Mouse (Mus musculus) heart, postnatal 36 days (tissue): ENCODE measurements around the gene Rem2. TPM values are rescaled to one million over a fixed set of nuclear protein-coding genes. Genes with fewer than 3 reads are reported as not detected.

Experiments used
- total RNA-seq, 2 experiments: library from RNA; stranded (reverse); gene quantifications; 2 replicates each; pipeline ENCODE4 v1.2.3; 2021

The Rem2 gene
- total RNA-seq, 2 experiments from 2014 or later: not detected

Other genes starting within 250 kb of the Rem2 start
- gene Dad1, start 222.0 kb upstream of the Rem2 start, total RNA-seq: 100 to 1,000 TPM in 1 of 2 experiments, 10 to 100 TPM in 1; 96.6 to 101 TPM
- gene Abhd4, start 221.9 kb upstream of the Rem2 start, total RNA-seq: 10 to 100 TPM; 52.2 to 59.7 TPM
- gene Olfr49, start 191.2 kb upstream of the Rem2 start, total RNA-seq: not detected
- 10 to 100 TPM; 97.2 to 98.9 TPM for gene Oxa1l, start 115.3 kb upstream of the Rem2 start, total RNA-seq
- 1 to 10 TPM; 4.1 to 6.1 TPM for gene Slc7a7, start 58.3 kb upstream of the Rem2 start, total RNA-seq
- 100 to 1,000 TPM; 118 to 126 TPM for gene Mrpl52, start 49.2 kb upstream of the Rem2 start, total RNA-seq
- 10 to 100 TPM; 12.6 to 19.1 TPM for gene Mmp14, start 44.5 kb upstream of the Rem2 start, total RNA-seq
- gene Lrp10, start 12.0 kb upstream of the Rem2 start, total RNA-seq: 10 to 100 TPM; 55.5 to 57.6 TPM
- gene Prmt5, start 41.4 kb downstream of the Rem2 start, total RNA-seq: 10 to 100 TPM; 30.3 to 37.7 TPM
- 1 to 10 TPM; 3.2 to 4.1 TPM for gene Haus4, start 78.5 kb downstream of the Rem2 start, total RNA-seq
- 1 to 10 TPM; 6.1 to 6.4 TPM for gene Ajuba, start 101.5 kb downstream of the Rem2 start, total RNA-seq
- gene 4931414P19Rik, start 129.9 kb downstream of the Rem2 start, total RNA-seq: 1 to 10 TPM; 4.0 to 5.9 TPM
- 100 to 1,000 TPM; 185 to 191 TPM for gene Psmb5, start 141.9 kb downstream of the Rem2 start, total RNA-seq
- not detected for gene Psmb11, start 145.3 kb downstream of the Rem2 start, total RNA-seq
- gene Gm17606, start 164.9 kb downstream of the Rem2 start, total RNA-seq: not detected
- gene Cdh24, start 165.3 kb downstream of the Rem2 start, total RNA-seq: under 1 TPM; 0.27 to 0.44 TPM
- gene 1700123O20Rik, start 210.1 kb downstream of the Rem2 start, total RNA-seq: 10 to 100 TPM; 14.5 to 16.1 TPM
- 10 to 100 TPM; 72.2 to 80.2 TPM for gene Acin1, start 210.8 kb downstream of the Rem2 start, total RNA-seq
- gene Gm29776, start 222.7 kb downstream of the Rem2 start, total RNA-seq: not detected
- gene Cebpe, start 236.1 kb downstream of the Rem2 start, total RNA-seq: not detected